Mouse (Mus musculus): ENCODE measurements around the gene Gsto2.

GRCm38 (mm10) chr19:47888037-47888436 lies 22.7 kb downstream of the Gsto2 start:
- no peak for TF ChIP-seq TAL1 (IDR thresholded peaks at IDR 0.05; ENCODE audit: low read length)
- no peak for TF ChIP-seq GATA1 (IDR thresholded peaks at IDR 0.05; ENCODE audit: low read length)

All from erythroblast, embryonic 14.5 days (primary cell).